Mouse (Mus musculus): ENCODE data around the gene Mrpl45.
A peak's percentile ranks its signal among the peaks of the same experiment; 100 is the strongest.

Gene Mrpl45

DNA sequence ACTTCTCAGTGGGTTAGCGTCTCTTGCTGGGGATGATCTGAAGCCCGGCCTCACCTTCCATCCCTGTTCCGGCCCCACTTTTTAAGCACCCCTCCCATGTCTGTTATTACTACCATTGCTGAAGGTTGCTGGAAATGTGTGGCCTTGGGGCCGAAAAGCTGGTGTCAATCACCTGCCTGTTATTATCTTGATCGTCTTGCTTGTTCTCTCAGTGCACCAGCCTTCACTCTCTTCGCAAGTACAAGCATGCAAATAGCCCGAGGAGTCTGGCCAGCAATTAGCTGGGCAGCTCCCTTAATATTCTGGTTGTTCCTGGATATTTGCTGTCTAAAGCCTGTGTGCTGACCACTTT is 48.1 kb downstream of the Mrpl45 start:
- peak in 1 of 2 experiments; percentile 28 for DNase-seq (ENCODE audit: low spot score in 2 of 2)

- DNase-seq (ENCODE audit: low spot score in 2 of 2) = no peak
These were observed 50.0 kb downstream of the Mrpl45 start for GRCm38 (mm10) chr11:97365556-97365955.

GRCm38 (mm10) chr11:97368501-97368900 is 53.0 kb downstream of the Mrpl45 start:
- no peak for DNase-seq (ENCODE audit: low spot score in 2 of 2)

- no peak for DNase-seq (ENCODE audit: low spot score in 2 of 2)
These were observed 55.0 kb downstream of the Mrpl45 start for GRCm38 (mm10) chr11:97370329-97371091.

DNA sequence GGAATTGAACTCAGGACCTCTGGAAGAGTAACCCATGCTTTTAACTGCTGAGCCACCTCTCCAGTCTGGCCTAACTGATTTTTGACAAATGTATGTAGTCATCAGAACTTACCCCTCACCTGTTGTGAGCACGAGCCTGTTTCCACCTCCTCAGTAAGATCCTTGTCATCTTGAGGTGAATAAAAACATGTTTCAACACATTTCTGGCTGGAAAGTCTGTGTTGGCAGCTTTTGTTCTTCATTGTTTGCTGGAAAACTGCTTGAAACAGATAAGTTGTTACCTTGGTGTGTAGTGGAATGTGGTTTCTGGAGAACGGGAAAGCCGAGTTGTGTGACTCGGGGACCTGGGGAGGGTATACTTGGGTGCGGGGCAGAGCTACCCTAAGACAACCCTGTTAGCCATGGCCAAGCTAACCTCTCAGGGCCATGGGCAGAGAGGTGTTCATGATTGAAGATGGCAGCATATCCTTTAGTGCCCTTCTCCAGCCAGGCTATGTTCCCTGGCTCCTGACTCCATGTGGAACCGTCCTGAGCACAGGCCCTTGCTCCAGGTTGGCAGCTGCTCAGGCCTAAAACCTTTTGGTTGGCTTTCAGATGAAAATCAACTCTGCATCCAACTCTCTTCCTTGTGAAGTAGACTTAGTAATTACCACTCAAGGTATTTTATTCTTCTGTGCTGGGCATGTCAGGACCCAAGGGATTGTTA is 56.8 kb downstream of the Mrpl45 start:
- DNase-seq (ENCODE audit: low spot score in 2 of 2) = no peak

DNA sequence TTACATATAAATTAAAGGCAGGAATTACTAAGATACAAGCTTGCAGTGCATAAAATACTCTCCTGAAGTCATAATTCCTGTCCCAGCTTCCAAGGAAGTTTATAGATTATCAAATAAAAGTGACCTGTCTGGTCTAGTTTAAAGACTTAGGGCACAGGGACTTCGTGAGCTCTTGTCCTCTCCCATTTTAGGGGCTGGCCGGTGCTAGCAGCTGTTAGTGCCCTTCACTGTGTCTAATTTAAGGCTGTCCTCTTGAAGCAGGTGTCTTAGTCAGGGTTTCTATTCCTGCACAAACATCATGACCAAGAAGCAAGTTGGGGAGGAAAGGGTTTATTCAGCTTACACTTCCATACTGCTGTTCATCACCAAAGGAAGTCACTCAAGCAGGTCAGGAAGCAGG is 57.9 kb downstream of the Mrpl45 start:
- no peak for DNase-seq (ENCODE audit: low spot score in 2 of 2)
